In the genomic region with DNA sequence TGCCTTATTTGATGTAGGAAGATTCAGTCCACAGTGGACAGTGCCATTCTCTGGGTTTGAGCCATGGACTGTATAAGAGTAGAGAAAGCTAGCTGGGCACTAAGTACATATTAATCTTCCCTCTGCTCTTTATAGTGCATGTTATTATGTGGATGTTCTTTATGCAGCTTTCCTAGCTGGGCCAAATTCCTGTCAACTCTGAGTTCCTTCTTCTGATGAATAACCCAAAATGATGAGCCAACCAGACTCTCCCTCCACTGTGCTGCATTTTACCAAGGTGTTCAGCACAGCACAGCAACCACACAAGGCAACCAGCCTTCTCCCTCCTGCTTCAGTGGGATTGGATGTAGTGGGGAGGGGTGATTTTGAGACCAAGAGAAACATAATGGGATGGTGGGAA, we compare ENCODE assay signal across 13 mouse cellular contexts.
"Had no signal": no experiment of that assay in that cellular context is flagged by ENCODE, and none has a peak within 500 bp of the region (broad histone marks: within the 10 kb centered on the region; RNA-seq: fewer than 3 reads in every experiment).

No protein-coding gene starts in this region.

- ATAC-seq: midbrain, embryonic 16.5 days had no signal

- H3K4me2 ChIP-seq: lung, embryonic 14.5 days; midbrain, embryonic 12.5 days; neural tube, embryonic 12.5 days had no signal

- H3K27me3 ChIP-seq: midbrain, embryonic 12.5 days; neural tube, embryonic 12.5 days had no signal

- H3K4me3 ChIP-seq: midbrain, embryonic 10.5 days; midbrain, embryonic 12.5 days; neural tube, embryonic 12.5 days had no signal

- H3K36me3 ChIP-seq: midbrain, embryonic 10.5 days; midbrain, embryonic 12.5 days; neural tube, embryonic 12.5 days had no signal

- DNase-seq: lung, adult 18-20 months; lung, embryonic 14.5 days; lung, postnatal 10 days; lung, postnatal 4 days; midbrain, embryonic 14.5 days; right cerebral cortex, postnatal 14 days; thymus, adult 18-20 months; thymus, postnatal 14 days; thymus, postnatal 36 days had no signal

- H3K9me3 ChIP-seq: midbrain, embryonic 10.5 days; midbrain, embryonic 12.5 days; neural tube, embryonic 12.5 days had no signal

- H3K4me1 ChIP-seq: midbrain, embryonic 10.5 days; midbrain, embryonic 12.5 days; neural tube, embryonic 12.5 days had no signal

- H3K27ac ChIP-seq: midbrain, embryonic 10.5 days; midbrain, embryonic 12.5 days; neural tube, embryonic 12.5 days had no signal

- H3K9ac ChIP-seq: lung, embryonic 14.5 days; midbrain, embryonic 12.5 days; neural tube, embryonic 12.5 days had no signal
